Mouse (Mus musculus) C2C12 (cell line): ENCODE data around the gene Lhfpl3. TPM values are rescaled to one million over a fixed set of nuclear protein-coding genes. Genes with fewer than 3 reads are reported as not detected.
"Not testable (repeated sequence)": the region's sequence is repeated elsewhere in the genome, so short reads cannot be mapped to it uniquely, and the experiment has no call there.

Source experiments
- H3K27me3 ChIP-seq: one replicate; pipeline ENCODE4 v1.6.1; 2011; ENCODE audit not compliant: control insufficient read depth, insufficient read depth, insufficient read length
- H3K36me3 ChIP-seq: one replicate; pipeline ENCODE4 v1.6.1; 2011; ENCODE audit not compliant: control insufficient read depth, insufficient read depth
- H3K4me3 ChIP-seq: one replicate; pipeline ENCODE4 v1.5.1; 2011; ENCODE audit warnings: mild to moderate bottlenecking, control low read depth; ENCODE audit not compliant: poor library complexity, insufficient read depth, severe bottlenecking
- H3K79me2 ChIP-seq: one replicate; pipeline ENCODE4 v1.6.1; 2011; ENCODE audit not compliant: control insufficient read depth, insufficient read depth
- H3K79me3 ChIP-seq: one replicate; pipeline ENCODE4 v1.6.1; 2011; ENCODE audit warnings: low read depth, control low read depth
- H3ac ChIP-seq: one replicate; pipeline ENCODE3; 2011; ENCODE audit warnings: low read depth; ENCODE audit not compliant: control insufficient read depth, insufficient read length
- CEBPB ChIP-seq: IDR thresholded peaks from one replicate; pipeline ENCODE4 v1.6.1; 2011; ENCODE audit warnings: low read depth, mild to moderate bottlenecking, control low read depth, moderate library complexity
- CTCF ChIP-seq: IDR thresholded peaks from one replicate; pipeline ENCODE4 v1.5.1; 2011; ENCODE audit not compliant: control insufficient read depth, insufficient read depth, insufficient read length
- FOSL1 ChIP-seq: IDR thresholded peaks from one replicate; pipeline ENCODE4 v1.8.0; 2011; ENCODE audit warnings: mild to moderate bottlenecking, low read length; ENCODE audit not compliant: poor library complexity, insufficient read depth, severe bottlenecking
- MAX ChIP-seq: IDR thresholded peaks from one replicate; pipeline ENCODE4 v1.6.1; 2011; ENCODE audit warnings: mild to moderate bottlenecking, control low read depth
- MYOD1 ChIP-seq: IDR thresholded peaks from one replicate; pipeline ENCODE4 v1.6.1; 2011; ENCODE audit warnings: low read depth; ENCODE audit not compliant: control insufficient read depth, insufficient read length
- MYOG ChIP-seq: IDR thresholded peaks from one replicate; pipeline ENCODE4 v1.6.1; 2011; ENCODE audit not compliant: control insufficient read depth, insufficient read length; ENCODE audit errors: extremely low read depth
- USF1 ChIP-seq: IDR thresholded peaks from one replicate; pipeline ENCODE4 v1.6.1; 2011; ENCODE audit warnings: low read depth, mild to moderate bottlenecking, control low read depth, moderate library complexity
- long read RNA-seq, 2 experiments: library from polyadenylated mRNA; unstranded; transcript quantifications; one replicate each; pipeline ENCODE4 v2.0.0; 2019 to 2020
- polyA plus RNA-seq: library from polyadenylated mRNA; unstranded; fragments of >200 nt; fragmentation: generic; extraction: Trizol; gene quantifications from one replicate; pipeline ENCODE4 v1.2.1, GENCODE M21; 2012; ENCODE audit warnings: missing spikeins

The Lhfpl3 gene
- not detected for polyA plus RNA-seq
- long read RNA-seq, experiment 1 = 0 reads
- long read RNA-seq, experiment 2 = 0 reads

DNA sequence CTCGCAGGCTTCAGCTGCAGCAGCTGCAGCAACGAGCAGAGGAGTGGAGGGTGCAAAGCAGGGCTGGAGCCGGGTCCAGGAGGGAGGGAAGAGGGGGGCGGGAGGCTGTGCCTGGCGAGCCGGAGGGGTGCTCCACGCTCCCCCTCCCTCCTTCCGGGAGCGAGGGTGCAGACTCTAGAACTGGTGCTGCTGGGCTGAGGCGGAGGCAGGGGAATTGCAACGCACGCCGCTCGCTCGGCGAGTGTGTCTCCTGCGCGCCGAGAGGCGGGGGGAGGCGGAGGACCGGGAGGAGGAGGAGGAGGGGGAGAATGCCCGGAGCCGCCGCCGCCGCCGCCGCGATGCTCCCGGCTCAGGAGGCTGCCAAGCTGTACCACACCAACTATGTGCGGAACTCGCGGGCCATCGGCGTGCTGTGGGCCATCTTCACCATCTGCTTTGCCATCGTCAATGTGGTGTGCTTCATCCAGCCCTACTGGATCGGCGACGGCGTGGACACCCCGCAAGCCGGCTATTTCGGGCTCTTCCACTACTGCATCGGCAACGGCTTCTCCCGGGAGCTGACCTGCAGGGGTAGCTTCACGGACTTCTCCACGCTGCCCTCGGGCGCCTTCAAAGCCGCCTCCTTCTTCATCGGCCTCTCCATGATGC, at the start of gene Lhfpl3:
Lhfpl3 (plus strand) TSS at position 175 of the 648 bp plus-strand sequence.
- Histone ChIP-seq H3K36me3 (no peaks in the 10 kb centered on the region), H3K4me3 (no peak within 1 kb of the TSS), H3K27me3 (peaks cover 17% of the 10 kb centered on the region), H3K79me3 (no peaks in the 10 kb centered on the region), H3ac (no peak within 1 kb of the TSS), H3K79me2 (no peaks in the 10 kb centered on the region)
- TF ChIP-seq MYOG = no peak
- TF ChIP-seq CEBPB = no peak
- TF ChIP-seq MAX = no peak
- no peak for TF ChIP-seq USF1
- no peak for TF ChIP-seq CTCF
- TF ChIP-seq FOSL1 = no peak
- no peak for TF ChIP-seq MYOD1

DNA sequence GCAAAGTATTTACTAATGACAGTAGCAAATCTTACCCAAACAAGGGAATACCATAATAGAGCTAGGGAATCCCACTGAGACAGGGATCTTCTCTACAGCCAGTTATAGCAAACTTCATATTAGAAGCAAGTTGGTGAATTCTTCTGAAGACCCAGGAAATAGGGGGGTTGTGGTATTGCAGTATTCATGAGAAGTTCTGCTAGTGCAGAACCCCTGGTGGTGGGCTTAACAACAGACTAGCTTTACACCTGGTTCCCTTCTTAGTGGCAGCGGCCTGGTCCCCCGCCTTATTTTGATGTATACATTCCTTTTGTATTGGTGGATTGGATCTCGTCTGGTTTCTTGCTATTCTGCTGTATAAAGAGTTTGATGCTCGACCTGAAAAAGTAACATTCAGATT, 39.6 kb upstream of the Lhfpl3 start:
- not testable (repeated sequence) for H3K36me3 ChIP-seq, H3K4me3 ChIP-seq, H3K79me2 ChIP-seq, H3ac ChIP-seq, H3K79me3 ChIP-seq, H3K27me3 ChIP-seq

DNA sequence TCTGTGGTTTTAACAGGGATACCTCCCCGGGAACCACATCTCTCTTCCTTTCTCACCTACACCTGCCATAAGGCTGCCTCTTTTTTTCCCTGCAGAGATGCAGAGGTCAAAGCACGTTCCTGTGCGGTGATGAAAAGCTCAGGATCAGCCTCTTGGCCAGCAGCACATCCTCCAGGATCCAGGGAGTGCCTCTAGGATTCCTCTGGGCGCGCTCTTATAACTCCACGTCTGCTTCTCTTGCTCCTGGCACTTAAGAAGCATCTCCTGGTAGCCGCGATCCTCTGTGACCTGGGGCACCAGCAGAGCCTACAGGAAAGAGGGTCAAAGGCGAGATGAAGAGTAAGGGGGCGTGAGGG, 352 bp upstream of the Lhfpl3 start:
- no peaks in the 10 kb centered on the region for H3K36me3 ChIP-seq
- no peaks in the 10 kb centered on the region for H3K79me3 ChIP-seq
- no peaks in the 10 kb centered on the region for H3K79me2 ChIP-seq
- no peak overlapping the region for H3K4me3 ChIP-seq
- peaks cover 17% of the 10 kb centered on the region for H3K27me3 ChIP-seq
- TF ChIP-seq USF1 (no peak), MAX (no peak), FOSL1 (no peak), MYOD1 (no peak), MYOG (no peak), CEBPB (no peak), CTCF (no peak)
- no peak overlapping the region for H3ac ChIP-seq

DNA sequence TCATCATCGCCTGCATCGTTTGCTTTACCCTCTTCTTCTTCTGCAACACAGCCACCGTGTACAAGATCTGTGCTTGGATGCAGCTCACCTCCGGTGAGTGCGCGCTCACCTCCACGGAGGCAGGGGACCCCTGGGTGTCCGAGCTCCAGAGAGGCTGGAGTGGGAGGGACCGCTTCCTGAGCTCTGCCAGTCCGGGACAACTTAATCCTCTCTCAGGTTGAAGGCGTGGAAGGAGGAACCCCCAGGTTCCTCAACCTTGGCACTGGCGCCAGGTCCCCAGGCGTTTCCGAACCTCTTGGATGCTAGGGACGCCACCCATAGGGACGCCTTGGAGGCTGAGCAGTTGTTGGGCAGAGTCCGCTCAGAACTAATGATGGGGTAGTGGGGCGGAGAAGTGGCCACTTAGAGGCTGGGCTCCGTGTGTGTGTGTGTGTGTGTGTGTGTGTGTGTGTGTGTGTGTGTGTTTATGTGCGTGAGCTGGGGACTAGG, 718 bp downstream of the Lhfpl3 start:
- H3K27me3 ChIP-seq = peaks cover 17% of the 10 kb centered on the region
- H3K4me3 ChIP-seq = no peak overlapping the region
- TF ChIP-seq USF1 (no peak), CTCF (no peak), FOSL1 (no peak), MYOG (no peak), CEBPB (no peak), MAX (no peak), MYOD1 (no peak)
- H3K79me2 ChIP-seq = no peaks in the 10 kb centered on the region
- H3K79me3 ChIP-seq = no peaks in the 10 kb centered on the region
- no peak overlapping the region for H3ac ChIP-seq
- H3K36me3 ChIP-seq = no peaks in the 10 kb centered on the region

DNA sequence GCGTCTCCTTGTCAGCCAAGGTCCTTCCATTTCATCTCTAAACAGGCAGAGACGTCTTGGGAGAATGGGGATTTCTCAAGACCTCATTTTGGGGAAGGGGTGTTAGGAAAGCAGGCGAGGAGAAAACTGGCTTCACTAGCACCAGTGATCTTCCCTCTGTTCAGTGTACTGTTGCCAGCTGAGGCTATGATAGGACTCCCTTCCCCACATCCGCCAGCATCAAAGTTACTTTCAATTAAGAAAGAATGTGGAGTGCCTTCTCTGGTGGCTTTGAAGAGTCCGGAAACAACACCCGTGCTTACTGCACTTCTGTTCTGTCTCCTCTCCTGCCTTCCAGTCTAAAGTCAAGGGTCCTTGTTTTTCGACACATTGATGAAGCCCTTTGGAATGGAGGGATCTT, 1.4 kb downstream of the Lhfpl3 start:
- no peaks in the 10 kb centered on the region for H3K36me3 ChIP-seq
- no peaks in the 10 kb centered on the region for H3K79me2 ChIP-seq
- no peak overlapping the region for H3K4me3 ChIP-seq
- TF ChIP-seq CTCF (no peak), CEBPB (no peak), MYOG (no peak), MAX (no peak)
- H3ac ChIP-seq = no peak overlapping the region
- H3K27me3 ChIP-seq = peaks cover 17% of the 10 kb centered on the region
- H3K79me3 ChIP-seq = no peaks in the 10 kb centered on the region

DNA sequence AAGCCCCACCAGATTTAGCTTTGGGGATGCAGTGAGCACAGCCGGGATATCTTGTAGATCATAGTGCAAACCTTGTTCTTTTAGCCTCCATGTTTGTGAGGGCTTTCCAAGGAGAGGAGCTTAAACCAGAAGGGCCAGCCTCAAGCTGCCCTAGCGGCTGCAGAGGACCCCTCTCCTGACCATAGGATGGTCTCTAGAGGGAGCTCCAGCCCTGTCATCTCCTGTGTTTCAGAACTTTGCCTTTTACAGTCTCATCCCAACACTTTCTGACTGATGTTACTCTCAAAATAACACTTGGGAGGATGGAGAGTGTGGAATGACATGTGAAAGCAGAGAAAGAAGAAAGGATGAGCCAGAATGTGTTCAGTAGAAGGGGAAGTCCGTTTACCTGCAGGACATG, 11.4 kb downstream of the Lhfpl3 start:
- H3K4me3 ChIP-seq = no peak overlapping the region
- no peak overlapping the region for H3ac ChIP-seq
- H3K27me3 ChIP-seq = no peaks in the 10 kb centered on the region
- TF ChIP-seq MAX (no peak), FOSL1 (no peak), CTCF (no peak)
- H3K79me2 ChIP-seq = no peaks in the 10 kb centered on the region
- H3K79me3 ChIP-seq = no peaks in the 10 kb centered on the region
- no peaks in the 10 kb centered on the region for H3K36me3 ChIP-seq
